Comparison of ENCODE assay signal across 8 mouse cellular contexts in the genomic region with DNA sequence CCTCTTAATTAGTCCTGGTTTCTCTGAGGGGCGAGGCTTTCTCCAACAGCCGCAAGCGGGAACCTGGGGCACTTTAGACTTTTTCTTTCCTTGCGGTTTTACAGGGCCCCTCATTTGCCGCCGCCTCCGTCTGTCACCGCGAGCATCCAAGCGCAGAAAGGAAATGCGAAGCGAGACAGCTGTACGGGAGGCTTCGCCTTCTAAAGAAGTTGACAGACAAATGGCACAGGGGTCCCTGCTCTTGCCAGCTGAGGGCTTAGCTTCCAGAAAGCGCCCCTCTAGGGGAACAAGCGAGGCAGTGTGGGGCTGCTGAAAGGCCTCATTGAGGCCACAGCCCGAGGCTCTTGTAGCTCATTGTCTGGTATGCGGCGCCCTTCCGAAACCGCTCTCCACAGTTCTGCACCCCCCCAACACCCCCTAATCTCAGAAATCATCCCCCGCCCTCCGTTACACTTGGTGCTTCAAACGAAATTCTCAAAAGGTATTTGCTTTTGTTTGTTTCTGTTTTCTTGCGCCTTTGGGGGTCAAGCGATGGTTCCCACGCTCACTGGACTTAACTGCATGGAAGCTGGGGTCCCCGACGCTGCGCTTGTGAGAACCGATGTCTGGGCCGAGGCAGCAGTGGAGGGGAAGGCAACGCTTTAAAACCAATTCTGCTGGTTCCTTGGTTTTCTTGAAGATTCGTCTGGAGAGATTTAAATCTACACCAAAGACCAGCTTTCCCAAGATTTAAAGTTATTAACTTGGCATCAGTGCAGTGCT. TPM values are rescaled to one million over a fixed set of nuclear protein-coding genes. Genes with fewer than 3 reads are reported as not detected.
DNase-seq lines count a peak whose midpoint lies in the region; ATAC-seq lines count a peak whose summit lies in the region.

No protein-coding gene starts in this region.

- H3K4me1 ChIP-seq in heart, embryonic 15.5 days (replicated peaks) = peaks cover 14% of the 10 kb centered on the region
- H3K4me1 ChIP-seq in forebrain, embryonic 16.5 days (replicated peaks; ENCODE audit: control insufficient read depth, insufficient read depth, low read length) = peaks cover 15% of the 10 kb centered on the region
- peaks cover 6% of the 10 kb centered on the region; the same call in 1 of the 2 replicates for H3K4me1 ChIP-seq in liver, embryonic 13.5 days (replicated peaks)
- no peaks in the 10 kb centered on the region for H3K4me1 ChIP-seq in neural tube, embryonic 14.5 days (ENCODE audit: control insufficient read depth, insufficient read depth, low read length)

- ATAC-seq in heart, embryonic 15.5 days (replicated peaks; ENCODE audit: insufficient number of reproducible peaks, insufficient read depth, low FRiP score, low read depth) = no peak; the same call in 1 of the 2 replicates
- peak; percentile 97 for ATAC-seq in forebrain, embryonic 16.5 days
- no peak for ATAC-seq in liver, embryonic 13.5 days (ENCODE audit: low read depth)
- ATAC-seq in neural tube, embryonic 14.5 days (ENCODE audit: low read depth) = peak; percentile 96

- peak overlapping the region; percentile 65 for H3K9ac ChIP-seq in heart, embryonic 15.5 days
- peak overlapping the region; percentile 60 for H3K9ac ChIP-seq in forebrain, embryonic 16.5 days (replicated peaks; ENCODE audit: low read depth, low read length)
- no peak overlapping the region for H3K9ac ChIP-seq in liver, embryonic 13.5 days
- H3K9ac ChIP-seq in neural tube, embryonic 14.5 days (replicated peaks; ENCODE audit: low read depth, low read length) = peak overlapping the region; percentile 39; the same call in 1 of the 2 replicates

- no peaks in the 10 kb centered on the region for H3K27me3 ChIP-seq in heart, embryonic 15.5 days
- H3K27me3 ChIP-seq in forebrain, embryonic 16.5 days (replicated peaks; ENCODE audit: control insufficient read depth, insufficient read depth, low read length) = no peaks in the 10 kb centered on the region
- H3K27me3 ChIP-seq in liver, embryonic 13.5 days = peaks cover 36% of the 10 kb centered on the region
- H3K27me3 ChIP-seq in neural tube, embryonic 14.5 days (ENCODE audit: control insufficient read depth, insufficient read depth, low read length) = no peaks in the 10 kb centered on the region

- peak overlapping the region; percentile 39 for H3K4me3 ChIP-seq in heart, embryonic 15.5 days
- peak overlapping the region; percentile 40 for H3K4me3 ChIP-seq in forebrain, embryonic 16.5 days (replicated peaks; ENCODE audit: low read length)
- peak overlapping the region; percentile 34 for H3K4me3 ChIP-seq in liver, embryonic 13.5 days (replicated peaks)
- peak overlapping the region; percentile 4 for H3K4me3 ChIP-seq in neural tube, embryonic 14.5 days (ENCODE audit: low read depth, low read length)

- intact Hi-C loops in gastrocnemius, postnatal 14 days (cut with DNase I; ENCODE audit: low total_unique reads) = loop anchor here (5.0 kb wide), 1 partner anchor 34 kb away; no protein-coding TSS in a partner anchor

- peak overlapping the region; percentile 72 for H3K4me2 ChIP-seq in heart, embryonic 15.5 days
- peak overlapping the region; percentile 74 for H3K4me2 ChIP-seq in forebrain, embryonic 16.5 days (ENCODE audit: low read length)
- peak overlapping the region; percentile 51 for H3K4me2 ChIP-seq in liver, embryonic 13.5 days
- H3K4me2 ChIP-seq in neural tube, embryonic 14.5 days (ENCODE audit: low read depth, low read length) = peak overlapping the region; percentile 45

- no peaks in the 10 kb centered on the region for H3K9me3 ChIP-seq in heart, embryonic 15.5 days (replicated peaks)
- no peaks in the 10 kb centered on the region for H3K9me3 ChIP-seq in forebrain, embryonic 16.5 days (ENCODE audit: control insufficient read depth, low read length)
- H3K9me3 ChIP-seq in liver, embryonic 13.5 days (replicated peaks) = no peaks in the 10 kb centered on the region
- H3K9me3 ChIP-seq in neural tube, embryonic 14.5 days (ENCODE audit: control insufficient read depth, low read length) = no peaks in the 10 kb centered on the region

- peak overlapping the region; percentile 57 for H3K27ac ChIP-seq in heart, embryonic 15.5 days
- peak overlapping the region; percentile 85 for H3K27ac ChIP-seq in forebrain, embryonic 16.5 days (ENCODE audit: low read length)
- H3K27ac ChIP-seq in liver, embryonic 13.5 days = no peak overlapping the region
- H3K27ac ChIP-seq in neural tube, embryonic 14.5 days (ENCODE audit: low read depth, low read length) = peak overlapping the region; percentile 78

- DNase-seq in heart, postnatal 4 days = no peak
- DNase-seq in Muller cell, postnatal 12 days (ENCODE audit: inconsistent ontology term) = peak; percentile 72
- no peak for DNase-seq in liver, embryonic 13.5 days
- DNase-seq in adrenal gland, postnatal 4 days (ENCODE audit: low spot score in 2 of 2) = no peak
- no peak for DNase-seq in gastrocnemius, postnatal 14 days

- WGBS in heart, embryonic 15.5 days = 12% methylated on average over 34 of the region's 34 CpGs
- WGBS in forebrain, embryonic 16.5 days = 1% methylated on average over 34 of the region's 34 CpGs
- WGBS in liver, embryonic 13.5 days (ENCODE audit: insufficient replicate concordance) = 5% methylated on average over 34 of the region's 34 CpGs
- 2% methylated on average over 34 of the region's 34 CpGs for WGBS in neural tube, embryonic 14.5 days

- no peaks in the 10 kb centered on the region for H3K36me3 ChIP-seq in heart, embryonic 15.5 days
- no peaks in the 10 kb centered on the region for H3K36me3 ChIP-seq in forebrain, embryonic 16.5 days (ENCODE audit: control insufficient read depth, insufficient read depth)
- no peaks in the 10 kb centered on the region for H3K36me3 ChIP-seq in liver, embryonic 13.5 days
- H3K36me3 ChIP-seq in neural tube, embryonic 14.5 days (ENCODE audit: control insufficient read depth, insufficient read depth, low read length) = no peaks in the 10 kb centered on the region

RNA-seq across cellular contexts. Expression of a gene that starts 22.7 kb away (rescaled TPM):
- 64.3 and 69.6 TPM in 2 replicates for polyA plus RNA-seq in heart, embryonic 15.5 days (2015; fragmentation: Nextera tagmentation; extraction: Ambion mirVana)
- total RNA-seq in heart, postnatal 4 days (2021) = 100 to 1,000 TPM; 141 to 164 TPM
- 71.4 and 74.9 TPM in 2 replicates for polyA plus RNA-seq in forebrain, embryonic 16.5 days (2015; fragmentation: Nextera tagmentation; extraction: Ambion mirVana)
- 6.9 and 7.8 TPM in 2 replicates for polyA plus RNA-seq in liver, embryonic 13.5 days (2015; fragmentation: Nextera tagmentation; extraction: Ambion mirVana)
- polyA plus RNA-seq in neural tube, embryonic 14.5 days (2014; fragmentation: Nextera tagmentation; extraction: Ambion mirVana) = 45.5 and 49.2 TPM in 2 replicates
- 10 to 100 TPM; 38.5 to 41.6 TPM for total RNA-seq in adrenal gland, postnatal 4 days (2021)
- total RNA-seq in gastrocnemius, postnatal 14 days (2021) = 10 to 100 TPM; 30.0 to 50.8 TPM

RNA-seq across cellular contexts. Expression of a gene that starts 44.0 kb away (rescaled TPM):
- polyA plus RNA-seq in heart, embryonic 15.5 days (2015; fragmentation: Nextera tagmentation; extraction: Ambion mirVana) = 183 and 187 TPM in 2 replicates
- 100 to 1,000 TPM; 172 to 180 TPM for total RNA-seq in heart, postnatal 4 days (2021)
- 185 and 205 TPM in 2 replicates for polyA plus RNA-seq in forebrain, embryonic 16.5 days (2015; fragmentation: Nextera tagmentation; extraction: Ambion mirVana)
- 163 and 218 TPM in 2 replicates for polyA plus RNA-seq in liver, embryonic 13.5 days (2015; fragmentation: Nextera tagmentation; extraction: Ambion mirVana)
- 36.5 and 55.8 TPM in 2 replicates for polyA plus RNA-seq in neural tube, embryonic 14.5 days (2014; fragmentation: Nextera tagmentation; extraction: Ambion mirVana)
- 100 to 1,000 TPM; 145 to 146 TPM for total RNA-seq in adrenal gland, postnatal 4 days (2021)
- 10 to 100 TPM; 74.2 to 78.4 TPM for total RNA-seq in gastrocnemius, postnatal 14 days (2021)

Comparison
In these comparisons a context has a peak if more than half of its experiments do, and no peak if none do; other contexts are left out.
1. ATAC-seq: peak in forebrain, embryonic 16.5 days (single experiment) and neural tube, embryonic 14.5 days (single experiment); none in heart, embryonic 15.5 days (single experiment) and liver, embryonic 13.5 days (single experiment).
2. Peak in every context shown above with its lines, with median percentiles within 50 percentile points of each other: H3K4me2 ChIP-seq and H3K4me3 ChIP-seq.